Mouse (Mus musculus): ENCODE measurements around the gene Sema6d.

DNA sequence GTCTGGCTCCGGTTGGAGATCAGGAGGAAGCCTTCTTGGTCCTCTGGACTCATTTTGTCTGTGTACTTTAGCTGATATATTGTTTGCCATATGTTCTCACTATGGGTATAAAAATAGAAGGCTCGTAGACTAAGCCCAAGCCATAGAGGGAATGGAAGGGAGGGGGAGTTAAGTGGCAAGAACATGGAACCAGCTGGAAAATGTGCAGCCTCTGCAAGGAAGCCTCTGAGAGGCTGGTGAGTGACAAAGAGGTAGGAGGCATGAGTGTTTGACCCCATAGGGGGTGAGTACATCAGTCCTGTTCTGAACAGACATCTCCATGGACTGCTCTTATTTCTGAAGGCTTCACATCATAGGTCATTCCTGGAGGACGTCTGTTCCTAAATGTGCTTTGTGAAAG lies 37.1 kb downstream of the Sema6d start:
- TF ChIP-seq CTCF (IDR thresholded peaks at IDR 0.05; ENCODE audit: low read depth) (no peak), EP300 (IDR thresholded peaks at IDR 0.05; ENCODE audit: low read depth) (no peak)

All from liver, postnatal 0 days (tissue).